Mouse (Mus musculus) forebrain, postnatal 0 days (tissue): Measurements from ENCODE around the gene Gm6583. TPM values are rescaled to one million over a fixed set of nuclear protein-coding genes. Genes with fewer than 3 reads are reported as not detected.

ENCODE experiments used
- ATAC-seq: fragments of 200-750 bp; cut with Nextera tagmentation; 2 replicates; pipeline ENCODE4 v1.8.0; 2017; ENCODE audit warnings: mild to moderate bottlenecking, moderate library complexity
- DNase-seq: peaks from one replicate; pipeline ENCODE4 v3.0.0-alpha.2; 2015
- H3K27ac ChIP-seq: fragments of 300-500 bp; sonication (generic); 2 replicates; pipeline ENCODE4 v1.5.1; 2014; ENCODE audit warnings: low read depth, mild to moderate bottlenecking, antibody characterized with exemption, low read length, moderate library complexity, mixed read lengths
- H3K27me3 ChIP-seq: fragments of 300-500 bp; sonication (generic); 2 replicates; pipeline ENCODE4 v1.6.1; 2014; ENCODE audit warnings: mild to moderate bottlenecking, low read length, mixed read lengths; ENCODE audit not compliant: insufficient read depth
- H3K36me3 ChIP-seq: fragments of 300-500 bp; sonication (generic); 2 replicates; pipeline ENCODE4 v1.6.1; 2014; ENCODE audit warnings: mild to moderate bottlenecking, moderate library complexity; ENCODE audit not compliant: insufficient read depth
- H3K4me1 ChIP-seq: fragments of 300-500 bp; sonication (generic); 2 replicates; pipeline ENCODE4 v1.6.1; 2014; ENCODE audit warnings: antibody characterized with exemption; ENCODE audit not compliant: insufficient read depth
- H3K4me2 ChIP-seq: fragments of 300-500 bp; sonication (generic); 2 replicates; pipeline ENCODE4 v1.6.1; 2014; ENCODE audit warnings: low read depth, mild to moderate bottlenecking, moderate library complexity
- H3K4me3 ChIP-seq: fragments of 300-500 bp; sonication (generic); 2 replicates; pipeline ENCODE4 v1.5.1; 2014; ENCODE audit warnings: low read depth, low read length, mixed read lengths
- H3K9ac ChIP-seq: fragments of 300-500 bp; sonication (generic); 2 replicates; pipeline ENCODE4 v1.6.1; 2014; ENCODE audit warnings: mild to moderate bottlenecking
- H3K9me3 ChIP-seq: fragments of 300-500 bp; sonication (generic); 2 replicates; pipeline ENCODE4 v1.6.1; 2016; ENCODE audit warnings: low read length
- CTCF ChIP-seq: sonication (generic); IDR thresholded peaks from 2 replicates; pipeline ENCODE4 v1.5.1; 2016; ENCODE audit warnings: antibody characterized with exemption, control low read depth, low read depth
- WGBS: fragments of 180-500 bp; shearing (Covaris S2); extraction: QIAGEN DNeasy Blood & Tissue Kit; methylation state at CpG from one replicate; pipeline ENCODE4 v1.1.7; 2014; 5-methylcytosine and 5-hydroxymethylcytosine counted together
- polyA plus RNA-seq: library from polyadenylated mRNA; unstranded; fragments of >200 nt; fragmentation: Nextera tagmentation; extraction: Ambion mirVana; gene quantifications from 2 replicates; pipeline ENCODE4 v1.2.1, GENCODE M21; 2015
- total RNA-seq: library from RNA; depleted of rRNA; stranded (reverse); fragments of >200 nt; gene quantifications from 2 replicates; pipeline ENCODE4 v1.2.3, GENCODE M21; 2014; rRNA removed

The Gm6583 gene
- total RNA-seq = not detected in 2 replicates
- polyA plus RNA-seq = not detected in 2 replicates

DNA sequence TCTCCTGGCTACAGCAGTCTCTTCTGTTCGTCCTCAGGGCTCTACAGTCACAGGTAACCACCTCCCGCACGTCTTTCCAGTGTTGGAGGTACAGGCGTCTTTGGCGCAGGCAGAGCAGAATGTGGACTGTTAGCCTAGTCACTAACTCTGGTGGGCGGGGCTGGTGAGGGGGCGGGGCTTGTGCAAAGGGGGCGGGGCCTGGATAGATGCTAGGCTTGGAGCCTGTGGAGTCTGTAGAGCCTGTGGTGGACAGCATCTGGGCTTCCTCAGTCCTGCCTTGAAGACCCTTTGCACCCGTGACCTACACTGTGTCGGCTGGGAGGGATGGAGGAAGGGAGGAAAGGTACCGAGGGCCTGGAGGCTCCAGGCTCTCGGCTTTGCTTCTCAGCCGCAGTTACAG is at the start of gene Gm6583:
TSS of gene Gm6583 (minus strand) at position 124 of the 400 bp plus-strand sequence.
- H3K36me3 ChIP-seq = peaks cover 43% of the 10 kb centered on the region
- ATAC-seq = no peak
- WGBS = 62% methylated on average over 13 of the region's 13 CpGs

DNA sequence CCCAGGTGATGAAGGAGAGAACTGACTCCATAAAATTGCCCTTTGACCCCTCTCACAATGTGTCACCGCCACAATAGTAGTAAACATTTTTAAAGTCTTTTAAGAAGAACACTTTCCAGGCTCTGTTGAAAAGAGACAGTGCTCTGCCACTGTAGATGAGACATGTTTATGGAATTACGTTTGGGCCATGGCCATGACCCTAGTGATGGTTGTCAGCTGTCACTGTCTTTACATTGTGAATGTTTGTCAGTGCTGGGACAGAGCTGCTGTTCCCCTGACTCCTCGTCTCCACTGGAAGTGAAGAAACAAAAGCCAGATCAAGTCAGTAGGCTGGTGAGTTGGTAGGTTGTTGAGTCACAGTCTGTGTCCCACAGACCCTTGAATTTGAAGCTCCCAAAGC is 46.6 kb upstream of the Gm6583 start:
- Histone ChIP-seq H3K9ac (no peak overlapping the region), H3K27ac (no peak overlapping the region), H3K9me3 (no peaks in the 10 kb centered on the region), H3K4me2 (no peak overlapping the region), H3K27me3 (no peaks in the 10 kb centered on the region), H3K4me1 (no peaks in the 10 kb centered on the region), H3K4me3 (no peak overlapping the region), H3K36me3 (no peaks in the 10 kb centered on the region)
- no peak for TF ChIP-seq CTCF
- WGBS = 71% methylated on average over 3 of the region's 3 CpGs
- DNase-seq (no peak), ATAC-seq (no peak)

More for the DNA sequence above, at the start of gene Gm6583:
- H3K9me3 ChIP-seq = no peaks in the 10 kb centered on the region
- TF ChIP-seq CTCF = no peak
- no peaks in the 10 kb centered on the region for H3K27me3 ChIP-seq
- no peak within 1 kb of the TSS for H3K4me2 ChIP-seq
- no peak for DNase-seq
- no peak within 1 kb of the TSS for H3K4me3 ChIP-seq
- H3K4me1 ChIP-seq = no peaks in the 10 kb centered on the region
- H3K9ac ChIP-seq = no peak within 1 kb of the TSS
- no peak within 1 kb of the TSS for H3K27ac ChIP-seq

DNA sequence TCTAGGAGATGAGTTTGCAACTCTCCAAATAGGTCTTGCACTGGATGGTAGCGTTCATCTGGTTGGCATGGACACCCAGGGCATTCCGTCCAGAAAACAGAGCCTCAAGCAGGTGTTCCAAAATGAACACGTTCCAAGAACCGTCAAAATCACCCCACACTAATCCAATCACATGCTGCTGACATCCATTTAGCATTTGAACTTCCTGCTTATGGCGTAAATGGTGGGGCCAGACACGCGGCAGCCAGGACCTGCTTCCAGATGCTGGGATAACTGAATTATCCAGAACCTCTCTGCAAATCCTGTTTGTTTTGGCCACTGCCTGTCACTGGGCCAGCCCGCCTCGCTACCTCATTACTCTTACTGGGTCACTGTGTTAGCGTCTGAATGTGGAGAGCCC is 43.5 kb upstream of the Gm6583 start:
- no peaks in the 10 kb centered on the region for H3K4me1 ChIP-seq
- no peaks in the 10 kb centered on the region for H3K9me3 ChIP-seq
- ATAC-seq (no peak), DNase-seq (no peak)
- WGBS = 67% methylated on average over 10 of the region's 10 CpGs
- H3K4me3 ChIP-seq = no peak overlapping the region
- no peak overlapping the region for H3K27ac ChIP-seq
- no peaks in the 10 kb centered on the region for H3K27me3 ChIP-seq
- H3K9ac ChIP-seq = no peak overlapping the region
- TF ChIP-seq CTCF = no peak
- H3K36me3 ChIP-seq = no peaks in the 10 kb centered on the region
- H3K4me2 ChIP-seq = no peak overlapping the region

DNA sequence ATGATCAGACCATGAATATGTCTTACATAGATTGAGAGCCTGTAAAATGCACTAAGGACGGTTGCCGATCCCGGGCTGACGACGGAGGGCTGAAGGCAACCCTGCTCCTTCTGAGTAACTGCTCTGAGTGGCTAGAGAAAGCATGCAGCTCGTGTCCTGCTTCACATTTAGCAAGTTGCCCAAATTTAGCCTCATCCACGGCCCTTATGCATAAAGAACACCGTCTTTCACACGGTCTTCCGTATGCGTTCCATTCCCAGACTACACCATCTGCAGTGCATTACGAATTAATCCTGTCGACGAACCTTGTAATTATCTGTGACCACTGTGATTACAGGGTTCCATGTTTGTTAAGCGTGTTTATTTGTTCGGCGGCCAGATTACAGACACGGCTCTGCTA is 40.2 kb upstream of the Gm6583 start:
- 0 out of 2 replicates have a peak overlapping the region, but pooled peaks have one; percentile 80 for H3K4me2 ChIP-seq
- no peaks in the 10 kb centered on the region for H3K9me3 ChIP-seq
- no peak overlapping the region for H3K9ac ChIP-seq
- no peak for TF ChIP-seq CTCF
- peak overlapping the region; percentile 92 for H3K27ac ChIP-seq
- 53% methylated on average over 18 of the region's 18 CpGs for WGBS
- DNase-seq = no peak
- peaks cover 4% of the 10 kb centered on the region for H3K36me3 ChIP-seq
- 0 out of 2 replicates have a peak, but pooled peaks cover 13% of the 10 kb centered on the region for H3K4me1 ChIP-seq
- no peak for ATAC-seq
- H3K4me3 ChIP-seq = no peak overlapping the region
- H3K27me3 ChIP-seq = no peaks in the 10 kb centered on the region

DNA sequence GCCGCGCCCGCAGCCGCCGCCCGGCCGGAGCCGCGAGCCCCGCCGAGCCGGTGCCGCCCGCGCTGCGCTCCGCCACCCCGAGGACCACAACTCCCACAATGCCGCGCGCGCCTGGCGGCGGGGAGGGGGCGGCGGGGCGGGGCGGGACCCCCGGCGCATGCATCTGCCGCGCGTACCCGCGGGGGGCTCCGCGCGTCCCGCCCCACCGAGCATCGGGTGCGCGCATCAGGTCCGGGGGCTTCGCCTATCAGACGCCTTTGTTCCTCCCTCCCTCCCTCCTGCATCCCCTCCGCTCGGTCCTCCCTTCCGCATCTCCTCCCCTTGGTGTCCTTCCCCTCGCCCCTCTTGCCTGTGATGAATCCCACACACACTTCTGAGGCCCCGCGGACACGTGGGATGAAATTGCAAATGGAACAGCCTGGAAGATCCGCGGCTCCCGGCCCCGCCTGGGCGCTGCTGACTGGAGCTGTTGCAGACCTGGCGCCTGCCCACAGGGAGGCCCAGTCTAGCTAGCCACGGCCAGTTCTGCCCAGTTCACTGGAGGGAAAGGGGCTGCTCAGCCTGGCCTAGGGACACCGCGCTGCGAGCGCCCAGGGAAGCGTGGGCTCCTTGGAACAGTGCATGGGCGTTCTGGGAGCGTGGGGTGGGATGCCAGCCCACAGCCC is 39.1 kb upstream of the Gm6583 start, which contains the start of gene Asphd2:
TSS of gene Asphd2 (minus strand) at position 88 of the 665 bp plus-strand sequence.
- H3K4me2 ChIP-seq = peak within 1 kb of the TSS; percentile 80
- TF ChIP-seq CTCF = 0 out of 2 replicates have a peak, but pooled peaks have one; percentile 12
- peak within 1 kb of the TSS; percentile 92 for H3K27ac ChIP-seq
- peak within 1 kb of the TSS; percentile 60 for H3K9ac ChIP-seq
- under 1% methylated on average over 41 of the region's 67 CpGs for WGBS
- no peaks in the 10 kb centered on the region for H3K9me3 ChIP-seq
- DNase-seq (peak; percentile 96), ATAC-seq (peak; percentile 91)
- peaks cover 12% of the 10 kb centered on the region for H3K36me3 ChIP-seq
- no peaks in the 10 kb centered on the region for H3K27me3 ChIP-seq
- 0 out of 2 replicates have a peak, but pooled peaks cover 17% of the 10 kb centered on the region for H3K4me1 ChIP-seq
- H3K4me3 ChIP-seq = peak within 1 kb of the TSS; percentile 73

DNA sequence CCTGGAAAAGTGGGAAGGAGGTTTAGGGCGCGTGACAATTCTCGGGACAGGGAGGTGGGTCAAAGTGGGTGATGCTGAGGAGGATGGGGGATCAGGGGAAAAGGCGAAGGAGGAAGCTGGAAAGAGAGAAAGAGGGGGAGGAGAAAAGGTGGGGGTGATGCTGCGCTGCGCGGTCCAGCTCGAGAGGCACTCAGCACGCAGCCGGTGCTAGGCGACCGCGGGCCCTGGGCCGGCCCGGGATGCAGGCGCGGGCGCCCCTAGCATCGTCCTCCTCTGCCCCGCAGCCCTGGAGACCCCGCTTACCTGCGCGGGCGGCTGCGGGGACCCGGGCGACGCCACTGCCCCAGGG is 38.6 kb upstream of the Gm6583 start:
- Histone ChIP-seq H3K4me1 (0 out of 2 replicates have a peak, but pooled peaks cover 17% of the 10 kb centered on the region), H3K9ac (peak overlapping the region; percentile 60), H3K9me3 (no peaks in the 10 kb centered on the region), H3K4me3 (peak overlapping the region; percentile 73), H3K27ac (peak overlapping the region; percentile 92), H3K27me3 (no peaks in the 10 kb centered on the region), H3K36me3 (peaks cover 15% of the 10 kb centered on the region), H3K4me2 (peak overlapping the region; percentile 80)
- WGBS = under 1% methylated on average over 27 of the region's 28 CpGs
- peak; percentile 73 for ATAC-seq
- no peak for TF ChIP-seq CTCF
- DNase-seq = no peak

DNA sequence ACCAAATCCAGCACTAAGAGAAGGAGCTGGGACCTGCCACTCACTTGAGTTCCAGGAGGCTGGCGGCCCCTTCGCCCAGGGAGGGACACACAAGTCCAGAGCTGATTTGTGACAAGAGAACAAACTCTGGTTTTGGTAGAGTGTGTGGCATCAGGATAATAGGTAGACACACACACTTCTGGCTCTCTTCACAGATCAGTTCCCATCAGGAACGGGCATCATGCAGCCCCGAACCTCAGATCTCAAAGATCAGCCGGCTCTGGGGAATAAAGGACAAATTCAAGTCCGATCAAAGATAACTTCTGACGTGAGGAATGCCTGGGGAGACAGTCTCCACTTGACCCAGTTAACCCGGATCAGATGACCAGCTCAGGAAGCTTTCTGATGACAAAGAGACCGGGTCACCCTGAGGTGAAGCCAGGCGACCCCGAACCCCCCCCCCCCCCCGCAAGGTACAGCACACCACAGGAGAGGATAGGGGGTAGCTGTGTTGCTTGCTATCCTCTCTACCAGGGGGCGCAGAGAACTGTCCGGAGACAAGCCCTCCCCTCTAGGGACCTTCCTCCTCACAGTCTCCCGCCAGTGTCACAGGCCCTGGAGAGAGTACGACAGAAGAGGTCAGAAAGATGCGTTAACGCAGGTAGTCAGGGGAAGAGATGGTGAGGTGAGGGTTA is 38.0 kb upstream of the Gm6583 start:
- DNase-seq = no peak
- TF ChIP-seq CTCF = no peak
- H3K36me3 ChIP-seq = peaks cover 20% of the 10 kb centered on the region
- no peak for ATAC-seq
- H3K4me2 ChIP-seq = peak overlapping the region; percentile 80
- H3K4me3 ChIP-seq = peak overlapping the region; percentile 73
- peak overlapping the region; percentile 60 for H3K9ac ChIP-seq
- H3K27ac ChIP-seq = 0 out of 2 replicates have a peak overlapping the region, but pooled peaks have one; percentile 92
- H3K27me3 ChIP-seq = no peaks in the 10 kb centered on the region
- H3K9me3 ChIP-seq = no peaks in the 10 kb centered on the region
- 0 out of 2 replicates have a peak, but pooled peaks cover 17% of the 10 kb centered on the region for H3K4me1 ChIP-seq
- WGBS = 8% methylated on average over 18 of the region's 18 CpGs
